Mouse (Mus musculus) lung, postnatal 10 days (tissue): ENCODE measurements around the gene Mrps16.

ENCODE experiments used
- DNase-seq: peaks from one replicate; pipeline ENCODE4 v3.0.0; 2021

The Mrps16 gene

DNA sequence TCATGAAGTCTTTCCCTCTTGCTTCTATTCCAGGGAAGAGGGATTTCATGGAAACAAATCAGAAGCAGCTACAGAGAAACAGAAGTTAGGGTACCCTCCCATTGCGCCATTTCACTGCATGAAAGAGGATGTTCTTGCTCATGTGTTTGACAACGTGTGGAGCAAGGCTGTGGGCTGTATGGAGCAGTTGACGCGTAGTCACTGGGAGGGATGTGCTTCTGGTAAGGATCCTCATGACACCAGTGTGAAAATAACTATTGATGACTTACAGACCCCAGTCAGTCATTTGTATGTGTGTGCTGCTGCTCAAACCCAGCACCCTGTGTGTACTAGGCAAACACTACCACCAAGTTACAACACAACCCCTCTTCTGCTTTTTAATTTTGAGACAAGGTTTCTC lies 30.2 kb downstream of the Mrps16 start:
- DNase-seq, result no peak

DNA sequence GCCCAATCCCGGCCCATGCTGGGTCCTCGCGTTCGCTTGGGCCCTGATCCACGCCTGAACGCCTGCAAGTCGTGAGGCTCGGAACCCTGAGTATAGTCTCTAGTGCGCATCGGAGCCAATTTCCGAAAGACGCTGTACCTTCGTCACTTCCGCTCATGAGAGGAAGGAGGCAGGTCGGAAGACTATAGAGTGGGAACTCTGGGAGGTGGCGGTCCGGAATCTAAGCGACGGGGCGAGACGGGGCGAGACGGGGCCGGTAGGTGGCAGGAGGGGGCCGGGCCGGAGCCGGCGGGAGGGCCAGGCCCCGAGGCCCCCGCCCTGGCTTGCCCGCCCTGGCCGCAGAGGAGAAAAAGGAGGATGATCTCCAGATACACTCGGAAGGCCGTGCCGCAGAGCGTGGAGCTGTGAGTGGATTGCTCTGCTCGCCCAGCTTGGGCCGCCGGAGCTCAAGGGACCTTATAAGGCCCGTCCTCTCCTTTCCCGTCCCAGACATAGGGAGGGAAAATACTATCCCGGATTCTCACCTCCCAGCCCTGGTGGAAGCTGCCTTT lies 45.4 kb downstream of the Mrps16 start, which contains the start of the genes Ecd and Fam149b:
Ecd (minus strand) TSS at position 131 of the 551 bp plus-strand sequence.
Fam149b (plus strand) TSS at position 172 of the 551 bp plus-strand sequence.
- peak; percentile 96 for DNase-seq

DNA sequence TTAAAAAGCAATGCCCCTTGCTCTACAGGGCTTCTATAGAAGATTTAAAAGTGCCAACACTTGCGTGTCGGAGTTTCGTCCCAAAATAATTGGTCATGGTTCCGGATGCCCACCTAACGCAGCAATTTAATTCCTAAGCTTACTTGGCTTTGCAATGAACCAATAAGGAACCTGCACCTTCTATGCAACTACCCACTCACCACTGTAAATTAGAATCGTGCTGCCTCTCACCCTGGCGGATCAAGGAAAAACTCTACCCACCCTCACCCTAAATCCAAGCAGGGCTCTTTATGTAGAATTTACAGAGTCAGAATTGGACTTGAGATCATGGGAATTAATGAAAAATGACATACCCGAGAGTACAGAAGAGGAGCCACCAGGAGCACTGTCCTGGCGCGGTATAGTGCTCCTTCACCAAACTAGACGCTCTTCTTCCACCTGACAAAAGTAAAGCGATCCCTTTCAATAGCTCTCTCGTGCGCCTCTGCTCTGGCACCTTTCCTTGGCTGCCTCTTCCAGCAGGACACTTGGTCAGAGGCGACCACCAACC lies 45.9 kb downstream of the Mrps16 start:
- DNase-seq, result no peak

DNA sequence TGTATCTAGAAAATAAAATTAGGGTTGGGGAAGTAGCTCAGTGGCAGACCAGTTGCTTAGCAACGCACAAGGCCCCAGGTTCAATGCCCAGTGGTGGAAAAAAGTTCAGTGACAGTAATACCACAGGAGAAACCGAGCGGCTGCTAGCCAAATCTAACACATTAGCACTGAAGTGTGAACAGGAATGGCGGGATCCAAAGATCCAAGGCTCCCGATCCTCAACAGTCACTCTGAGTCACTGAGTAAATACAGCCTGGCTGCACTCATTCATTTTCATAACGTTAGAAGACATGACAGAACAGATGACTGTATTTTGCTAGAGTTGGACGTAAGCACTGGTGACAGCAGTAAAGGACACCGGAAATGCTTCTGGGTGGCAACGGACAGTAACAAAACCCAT lies 47.5 kb downstream of the Mrps16 start:
- no peak for DNase-seq

DNA sequence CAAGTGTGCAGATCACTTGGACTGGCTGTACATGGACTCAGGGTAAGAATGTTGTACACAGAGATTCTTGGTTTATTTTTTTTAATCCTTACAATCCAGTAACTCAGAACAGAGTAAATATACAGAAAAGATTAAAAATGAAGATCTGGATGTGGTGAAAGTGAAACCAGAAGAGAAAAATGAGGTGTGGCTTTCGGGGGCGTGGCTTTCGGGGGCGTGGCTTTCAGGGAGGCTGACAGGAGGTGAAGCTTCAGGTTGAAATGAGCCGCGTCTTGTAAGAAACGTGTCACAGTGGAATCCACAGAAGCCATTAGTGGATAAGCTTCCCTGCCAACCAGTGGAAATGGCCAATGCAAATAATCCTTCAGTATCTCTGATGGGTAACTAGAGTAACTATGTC lies 52.6 kb downstream of the Mrps16 start:
- peak; percentile 8 for DNase-seq

DNA sequence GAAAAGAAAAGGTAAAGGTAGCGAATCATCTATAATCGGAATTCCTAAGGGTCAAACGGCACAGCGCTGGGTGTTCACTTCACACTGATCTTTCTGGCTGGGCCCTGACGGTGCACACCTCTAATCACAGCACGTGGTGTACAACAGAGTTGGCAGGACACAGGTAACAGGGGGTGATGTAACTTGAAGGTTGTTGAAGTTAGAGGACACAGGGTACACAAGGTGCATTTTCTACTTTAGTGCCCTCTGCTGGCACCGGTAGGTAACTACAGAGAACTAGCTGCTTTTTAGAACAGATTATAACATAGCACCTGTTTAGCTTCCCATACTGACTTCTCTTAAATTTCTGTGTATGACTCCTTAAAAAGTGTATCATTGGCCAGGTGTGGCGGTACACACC lies 53.3 kb downstream of the Mrps16 start:
- peak; percentile 33 for DNase-seq

DNA sequence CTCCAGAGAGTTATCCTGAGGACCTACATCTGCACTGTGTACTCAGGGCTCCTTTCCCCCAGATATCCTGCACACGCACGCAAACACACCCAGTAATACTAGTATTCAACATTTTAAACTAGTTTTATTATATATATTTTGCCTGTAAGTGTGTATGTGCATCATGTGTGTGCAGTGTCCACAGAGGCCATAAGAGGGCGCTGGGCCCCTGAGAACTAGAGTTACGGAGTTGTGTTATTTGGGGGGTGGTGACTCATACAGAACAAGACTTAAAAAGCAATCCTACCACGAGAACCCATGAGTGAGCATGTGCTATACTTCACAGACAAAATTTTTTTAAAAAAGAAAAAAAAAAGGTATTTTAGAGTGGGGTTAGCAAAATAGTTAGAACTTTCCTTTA lies 54.0 kb downstream of the Mrps16 start:
- DNase-seq, result no peak
